Mouse (Mus musculus) limb, embryonic 15.5 days (tissue): ENCODE data around the gene Zfp385b. TPM values are rescaled to one million over a fixed set of nuclear protein-coding genes. Genes with fewer than 3 reads are reported as not detected.

Source experiments
- ATAC-seq: fragments of 200-750 bp; cut with Nextera tagmentation; 2 replicates; pipeline ENCODE4 v1.8.0; 2017; ENCODE audit warnings: low read depth, moderate TSS enrichment; ENCODE audit not compliant: insufficient number of reproducible peaks, low FRiP score, low TSS enrichment
- H3K27ac ChIP-seq: fragments of 300-500 bp; sonication (generic); 2 replicates; pipeline ENCODE4 v1.5.1; 2015; ENCODE audit warnings: moderate library complexity, mild to moderate bottlenecking, inconsistent platforms
- H3K27me3 ChIP-seq: fragments of 300-500 bp; sonication (generic); 2 replicates; pipeline ENCODE4 v1.6.1; 2015; ENCODE audit warnings: inconsistent platforms
- H3K36me3 ChIP-seq: fragments of 300-500 bp; sonication (generic); 2 replicates; pipeline ENCODE4 v1.6.1; 2015; ENCODE audit warnings: inconsistent platforms
- H3K4me1 ChIP-seq: fragments of 300-500 bp; sonication (generic); 2 replicates; pipeline ENCODE4 v1.6.1; 2015; ENCODE audit warnings: inconsistent platforms
- H3K4me2 ChIP-seq: fragments of 300-500 bp; sonication (generic); 2 replicates; pipeline ENCODE4 v1.6.1; 2015; ENCODE audit warnings: mild to moderate bottlenecking, inconsistent platforms
- H3K4me3 ChIP-seq: fragments of 300-500 bp; sonication (generic); 2 replicates; pipeline ENCODE4 v1.5.1; 2015; ENCODE audit warnings: mild to moderate bottlenecking, inconsistent platforms
- H3K9ac ChIP-seq: fragments of 300-500 bp; sonication (generic); 2 replicates; pipeline ENCODE4 v1.6.1; 2015; ENCODE audit warnings: inconsistent platforms
- H3K9me3 ChIP-seq: fragments of 300-500 bp; sonication (generic); 2 replicates; pipeline ENCODE4 v1.6.1; 2016; ENCODE audit warnings: inconsistent platforms
- WGBS: fragments of 180-500 bp; shearing (Covaris S2); methylation state at CpG from one replicate; pipeline ENCODE4 v1.1.7; 2015; 5-methylcytosine and 5-hydroxymethylcytosine counted together
- polyA plus RNA-seq: library from polyadenylated mRNA; unstranded; fragments of >200 nt; fragmentation: Nextera tagmentation; extraction: Ambion mirVana; gene quantifications from 2 replicates; pipeline ENCODE4 v1.2.1, GENCODE M21; 2015

Gene Zfp385b
- polyA plus RNA-seq, 1 experiment from 2014 or later, result 12.9 TPM

- Histone ChIP-seq H3K4me2 (no peak overlapping the region), H3K9ac (no peak overlapping the region), H3K4me1 (0 out of 2 replicates have a peak, but pooled peaks cover 8% of the 10 kb centered on the region), H3K9me3 (no peaks in the 10 kb centered on the region), H3K27ac (0 out of 2 replicates have a peak overlapping the region, but pooled peaks have one; percentile 47), H3K4me3 (no peak overlapping the region), H3K36me3 (no peaks in the 10 kb centered on the region), H3K27me3 (no peaks in the 10 kb centered on the region)
- whole genome bisulfite sequencing, result 62% methylated on average over 7 of the region's 7 CpGs
- ATAC-seq, result no peak
These were observed 38.0 kb downstream of the Zfp385b start for GRCm38 (mm10) chr2:77781390-77781789.

GRCm38 (mm10) chr2:77777781-77778180, 41.7 kb downstream of the Zfp385b start:
- WGBS, result 31% methylated on average over 6 of the region's 6 CpGs
- ATAC-seq, result no peak
- Histone ChIP-seq H3K9ac (no peak overlapping the region), H3K27ac (no peak overlapping the region), H3K4me2 (no peak overlapping the region), H3K9me3 (no peaks in the 10 kb centered on the region), H3K4me1 (0 out of 2 replicates have a peak, but pooled peaks cover 8% of the 10 kb centered on the region), H3K27me3 (no peaks in the 10 kb centered on the region), H3K4me3 (no peak overlapping the region), H3K36me3 (no peaks in the 10 kb centered on the region)

GRCm38 (mm10) chr2:77777047-77777686, 42.3 kb downstream of the Zfp385b start:
- H3K9me3 ChIP-seq, result no peaks in the 10 kb centered on the region
- no peaks in the 10 kb centered on the region for H3K27me3 ChIP-seq
- no peak overlapping the region for H3K9ac ChIP-seq
- no peak overlapping the region for H3K4me2 ChIP-seq
- H3K27ac ChIP-seq, result no peak overlapping the region
- WGBS, result 69% methylated on average over 10 of the region's 10 CpGs
- 0 out of 2 replicates have a peak, but pooled peaks cover 8% of the 10 kb centered on the region for H3K4me1 ChIP-seq
- no peaks in the 10 kb centered on the region for H3K36me3 ChIP-seq
- H3K4me3 ChIP-seq, result no peak overlapping the region
- ATAC-seq, result no peak

DNA sequence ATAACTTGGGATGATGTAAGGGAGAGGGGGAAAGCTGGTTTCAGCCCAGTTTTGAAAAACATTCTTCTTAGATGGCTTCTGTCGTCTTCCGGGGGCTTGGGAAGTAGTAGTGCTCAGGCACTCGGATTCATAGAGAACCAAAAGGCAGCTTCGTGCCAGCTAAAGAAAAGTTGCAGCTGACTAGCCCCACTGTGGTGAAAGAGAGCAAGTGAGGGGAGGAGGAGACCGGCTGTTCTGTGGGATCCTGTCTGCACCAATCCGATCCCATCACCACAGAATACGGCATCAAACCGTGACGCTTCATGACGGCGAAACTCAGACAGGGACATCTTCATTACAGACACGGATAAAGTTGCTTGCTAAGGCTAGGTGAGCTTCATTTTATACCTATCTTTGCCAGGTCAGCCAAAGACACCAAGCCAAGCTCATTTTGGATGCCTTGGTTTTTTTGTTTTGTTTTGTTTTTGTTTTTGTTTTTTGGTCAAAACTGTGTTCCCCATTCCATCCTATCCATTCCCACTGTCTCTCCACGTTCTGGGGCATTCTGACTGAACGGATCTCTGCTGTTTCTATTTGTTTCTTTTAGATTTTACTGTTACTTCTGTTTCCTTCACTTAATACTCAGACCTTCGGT, 44.1 kb downstream of the Zfp385b start:
- Histone ChIP-seq H3K4me3 (no peak overlapping the region), H3K9ac (no peak overlapping the region), H3K27me3 (no peaks in the 10 kb centered on the region), H3K36me3 (no peaks in the 10 kb centered on the region), H3K4me1 (0 out of 2 replicates have a peak, but pooled peaks cover 5% of the 10 kb centered on the region), H3K27ac (no peak overlapping the region), H3K9me3 (no peaks in the 10 kb centered on the region), H3K4me2 (no peak overlapping the region)
- no peak for ATAC-seq
- 69% methylated on average over 15 of the region's 15 CpGs for WGBS

- H3K4me3 ChIP-seq, result no peak overlapping the region
- H3K4me1 ChIP-seq, result no peaks in the 10 kb centered on the region
- H3K27me3 ChIP-seq, result no peaks in the 10 kb centered on the region
- H3K36me3 ChIP-seq, result no peaks in the 10 kb centered on the region
- no peak for ATAC-seq
- WGBS, result 38% methylated on average over 8 of the region's 8 CpGs
- H3K27ac ChIP-seq, result no peak overlapping the region
- H3K4me2 ChIP-seq, result no peak overlapping the region
- no peak overlapping the region for H3K9ac ChIP-seq
- no peaks in the 10 kb centered on the region for H3K9me3 ChIP-seq
These were observed 49.3 kb downstream of the Zfp385b start for GRCm38 (mm10) chr2:77770056-77770697.

- Histone ChIP-seq H3K4me2 (no peak overlapping the region), H3K36me3 (no peaks in the 10 kb centered on the region), H3K27ac (no peak overlapping the region; the same call in 1 of the 2 replicates), H3K9ac (no peak overlapping the region), H3K9me3 (no peaks in the 10 kb centered on the region), H3K4me1 (no peaks in the 10 kb centered on the region), H3K4me3 (no peak overlapping the region), H3K27me3 (no peaks in the 10 kb centered on the region)
- no peak for ATAC-seq
- WGBS, result 74% methylated on average over 17 of the region's 17 CpGs
These were observed 51.0 kb downstream of the Zfp385b start for GRCm38 (mm10) chr2:77768321-77768886.

GRCm38 (mm10) chr2:77761967-77762366, 57.5 kb downstream of the Zfp385b start:
- Histone ChIP-seq H3K27me3 (no peaks in the 10 kb centered on the region), H3K4me3 (no peak overlapping the region), H3K9me3 (no peaks in the 10 kb centered on the region), H3K27ac (no peak overlapping the region), H3K4me2 (no peak overlapping the region), H3K9ac (no peak overlapping the region), H3K36me3 (no peaks in the 10 kb centered on the region), H3K4me1 (no peaks in the 10 kb centered on the region)
- 88% methylated on average over 8 of the region's 8 CpGs for WGBS
- ATAC-seq, result no peak

DNA sequence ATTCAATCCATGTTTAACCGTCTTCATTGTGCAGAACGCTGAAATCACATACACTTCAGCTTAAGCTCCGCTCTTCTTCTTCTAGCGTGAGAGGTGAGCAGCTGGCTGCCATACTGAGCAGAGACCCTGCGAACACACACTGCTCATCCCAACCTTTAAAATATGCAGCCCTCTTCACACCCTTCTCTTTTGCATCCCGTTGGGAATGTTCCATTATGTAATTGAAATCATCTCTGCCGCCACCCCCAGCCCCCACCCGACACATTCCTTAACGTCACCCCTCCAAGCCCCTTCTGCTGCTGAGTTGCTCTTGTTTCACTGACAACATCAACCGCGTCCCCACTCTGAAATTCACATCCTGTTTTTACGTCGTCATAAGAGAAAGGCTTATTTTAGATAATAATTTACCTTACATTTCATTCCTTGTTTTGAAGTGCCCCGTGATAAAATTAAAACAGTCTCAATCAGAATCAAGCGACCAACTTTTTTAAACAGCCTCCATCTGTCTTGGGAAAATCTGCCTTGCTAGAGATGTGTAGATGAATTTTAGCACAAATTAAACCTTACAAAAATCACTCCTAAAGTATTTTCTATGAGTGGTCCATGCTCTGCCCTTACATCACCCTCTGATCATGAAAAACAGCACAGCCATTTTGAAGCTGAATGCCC, 60.9 kb downstream of the Zfp385b start:
- Histone ChIP-seq H3K36me3 (no peaks in the 10 kb centered on the region), H3K27me3 (no peaks in the 10 kb centered on the region), H3K4me1 (no peaks in the 10 kb centered on the region), H3K9me3 (no peaks in the 10 kb centered on the region), H3K9ac (no peak overlapping the region), H3K4me2 (no peak overlapping the region), H3K27ac (no peak overlapping the region), H3K4me3 (no peak overlapping the region)
- no peak for ATAC-seq
- 73% methylated on average over 15 of the region's 15 CpGs for WGBS

GRCm38 (mm10) chr2:77752491-77752890, 66.9 kb downstream of the Zfp385b start:
- Histone ChIP-seq H3K4me2 (no peak overlapping the region), H3K27me3 (no peaks in the 10 kb centered on the region), H3K9me3 (no peaks in the 10 kb centered on the region), H3K4me3 (no peak overlapping the region), H3K27ac (no peak overlapping the region), H3K9ac (no peak overlapping the region), H3K36me3 (no peaks in the 10 kb centered on the region), H3K4me1 (no peaks in the 10 kb centered on the region)
- ATAC-seq, result no peak
- WGBS, result 83% methylated on average over 4 of the region's 4 CpGs

- Histone ChIP-seq H3K9me3 (no peaks in the 10 kb centered on the region), H3K27ac (no peak overlapping the region), H3K4me2 (no peak overlapping the region), H3K27me3 (no peaks in the 10 kb centered on the region), H3K4me1 (no peaks in the 10 kb centered on the region), H3K4me3 (no peak overlapping the region), H3K36me3 (no peaks in the 10 kb centered on the region), H3K9ac (no peak overlapping the region)
- WGBS, result 33% methylated on average over 3 of the region's 3 CpGs
- no peak for ATAC-seq
These were observed 69.8 kb downstream of the Zfp385b start for GRCm38 (mm10) chr2:77749631-77750030.

- WGBS, result 80% methylated on average over 5 of the region's 5 CpGs
- no peak overlapping the region for H3K4me3 ChIP-seq
- H3K4me2 ChIP-seq, result no peak overlapping the region
- ATAC-seq, result no peak
- H3K36me3 ChIP-seq, result no peaks in the 10 kb centered on the region
- no peak overlapping the region for H3K27ac ChIP-seq
- no peak overlapping the region for H3K9ac ChIP-seq
- 0 out of 2 replicates have a peak, but pooled peaks cover 2% of the 10 kb centered on the region for H3K4me1 ChIP-seq
- H3K27me3 ChIP-seq, result no peaks in the 10 kb centered on the region
- no peaks in the 10 kb centered on the region for H3K9me3 ChIP-seq
These were observed 73.0 kb downstream of the Zfp385b start for GRCm38 (mm10) chr2:77746417-77746816.
